Mouse (Mus musculus) C2C12 (cell line): ENCODE measurements at regions not wholly inside any gene's neighbourhood (a gene's known extent, or its start where the extent isn't known, plus 50 kb on each side); places are given as distances from the start of the nearest gene placed in this dataset.

Experiments used
- CEBPB ChIP-seq: IDR thresholded peaks from one replicate; pipeline ENCODE4 v1.6.1; 2011; ENCODE audit warnings: low read depth, mild to moderate bottlenecking, control low read depth, moderate library complexity
- CTCF ChIP-seq: IDR thresholded peaks from one replicate; pipeline ENCODE4 v1.5.1; 2011; ENCODE audit not compliant: control insufficient read depth, insufficient read depth, insufficient read length
- MYOG ChIP-seq: IDR thresholded peaks from one replicate; pipeline ENCODE4 v1.6.1; 2011; ENCODE audit not compliant: control insufficient read depth, insufficient read length; ENCODE audit errors: extremely low read depth
- USF1 ChIP-seq: IDR thresholded peaks from one replicate; pipeline ENCODE4 v1.6.1; 2011; ENCODE audit warnings: low read depth, mild to moderate bottlenecking, control low read depth, moderate library complexity

DNA sequence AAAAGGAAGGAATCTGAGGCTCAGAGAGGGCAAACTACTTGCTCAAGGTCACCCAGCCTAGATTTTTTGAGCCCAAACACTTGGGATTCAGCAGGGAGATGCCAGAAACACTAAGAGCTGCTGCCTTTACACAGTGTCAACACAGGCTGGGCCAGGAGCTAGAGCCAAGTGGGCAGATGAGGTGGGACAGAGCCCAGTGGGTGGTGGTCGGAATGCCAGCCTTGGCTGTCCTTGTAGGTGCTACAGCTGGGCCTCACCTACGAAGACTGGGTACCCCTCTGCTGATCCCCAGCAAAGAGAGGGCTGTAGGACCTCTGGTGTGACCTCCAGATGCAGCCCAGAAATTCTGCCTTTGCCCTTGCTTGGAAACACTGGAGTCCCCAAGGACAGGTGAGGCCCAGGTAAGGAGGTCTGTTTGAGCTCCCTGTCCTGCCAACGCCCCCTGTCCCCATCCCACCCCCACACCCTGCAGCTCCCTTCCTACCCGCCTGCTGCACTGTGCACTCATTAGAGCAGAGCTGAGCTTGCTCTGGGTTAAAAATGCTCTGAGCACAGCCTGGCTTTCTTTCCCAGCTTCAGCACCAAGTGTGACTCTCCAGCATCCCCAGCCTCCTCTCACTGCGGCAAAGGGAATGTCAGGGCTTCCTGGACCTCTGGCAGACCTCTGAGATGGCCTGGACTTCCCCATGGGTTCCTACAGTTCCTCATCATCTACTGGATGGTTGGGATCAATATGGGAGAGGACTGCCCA lies 76.2 kb downstream of the Cstad start:
- TF ChIP-seq USF1 (no peak), CTCF (no peak), CEBPB (no peak), MYOG (no peak)
